Mouse (Mus musculus): Measurements from ENCODE around the gene Nfkbib. TPM values are rescaled to one million over a fixed set of nuclear protein-coding genes. Genes with fewer than 3 reads are reported as not detected.

The Nfkbib gene
- polyA plus RNA-seq, 1 experiment from 2014 or later, result 53.2 TPM

- ATAC-seq (ENCODE audit: low FRiP score, low TSS enrichment), result peak; percentile 91
- 2% methylated on average over 58 of the region's 58 CpGs for WGBS
Observed at GRCm38 (mm10) chr7:28732341-28733142, 34.8 kb downstream of the Nfkbib start.

GRCm38 (mm10) chr7:28727649-28728340, 39.5 kb downstream of the Nfkbib start:
- Histone ChIP-seq H3K9ac (replicated peaks; ENCODE audit: low read length) (no peak overlapping the region), H3K9me3 (ENCODE audit: low read length) (peaks cover 10% of the 10 kb centered on the region), H3K27ac (ENCODE audit: low read length) (no peak overlapping the region), H3K4me2 (replicated peaks; ENCODE audit: low read depth, low read length) (no peak overlapping the region), H3K27me3 (ENCODE audit: insufficient read depth, low read length) (no peaks in the 10 kb centered on the region), H3K4me3 (ENCODE audit: low read length) (no peak overlapping the region), H3K4me1 (ENCODE audit: insufficient read depth, low read length) (peaks cover 4% of the 10 kb centered on the region; the same call in 1 of the 2 replicates), H3K36me3 (ENCODE audit: insufficient read depth, low read length) (peaks cover 3% of the 10 kb centered on the region; the same call in 1 of the 2 replicates)
- 43% methylated on average over 10 of the region's 10 CpGs for WGBS
- ATAC-seq (ENCODE audit: low FRiP score, low TSS enrichment), result no peak

More at GRCm38 (mm10) chr7:28732341-28733142, 34.8 kb downstream of the Nfkbib start:
- H3K4me1 ChIP-seq (ENCODE audit: insufficient read depth, low read length), result peaks cover 4% of the 10 kb centered on the region; the same call in 1 of the 2 replicates
- peaks cover 20% of the 10 kb centered on the region for H3K36me3 ChIP-seq (ENCODE audit: insufficient read depth, low read length)
- H3K4me2 ChIP-seq (replicated peaks; ENCODE audit: low read depth, low read length), result peak overlapping the region; percentile 74
- H3K27ac ChIP-seq (ENCODE audit: low read length), result no peak overlapping the region
- H3K9me3 ChIP-seq (ENCODE audit: low read length), result peaks cover 10% of the 10 kb centered on the region
- peak overlapping the region; percentile 47 for H3K9ac ChIP-seq (replicated peaks; ENCODE audit: low read length)
- H3K27me3 ChIP-seq (ENCODE audit: insufficient read depth, low read length), result no peaks in the 10 kb centered on the region
- H3K4me3 ChIP-seq (ENCODE audit: low read length), result peak overlapping the region; percentile 52

GRCm38 (mm10) chr7:28726600-28726999, 40.7 kb downstream of the Nfkbib start:
- no peak overlapping the region for H3K4me3 ChIP-seq (ENCODE audit: low read length)
- WGBS, result 11% methylated on average over 14 of the region's 14 CpGs
- peaks cover 3% of the 10 kb centered on the region; the same call in 1 of the 2 replicates for H3K36me3 ChIP-seq (ENCODE audit: insufficient read depth, low read length)
- H3K27me3 ChIP-seq (ENCODE audit: insufficient read depth, low read length), result no peaks in the 10 kb centered on the region
- H3K4me1 ChIP-seq (ENCODE audit: insufficient read depth, low read length), result no peaks in the 10 kb centered on the region
- no peak overlapping the region for H3K27ac ChIP-seq (ENCODE audit: low read length)
- H3K9me3 ChIP-seq (ENCODE audit: low read length), result peaks cover 9% of the 10 kb centered on the region
- peak overlapping the region; percentile 17; the same call in 1 of the 2 replicates for H3K4me2 ChIP-seq (replicated peaks; ENCODE audit: low read depth, low read length)
- no peak for ATAC-seq (ENCODE audit: low FRiP score, low TSS enrichment)
- H3K9ac ChIP-seq (replicated peaks; ENCODE audit: low read length), result no peak overlapping the region

GRCm38 (mm10) chr7:28724613-28725012, 42.7 kb downstream of the Nfkbib start:
- Histone ChIP-seq H3K36me3 (ENCODE audit: insufficient read depth, low read length) (no peaks in the 10 kb centered on the region), H3K4me3 (ENCODE audit: low read length) (no peak overlapping the region), H3K27me3 (ENCODE audit: insufficient read depth, low read length) (no peaks in the 10 kb centered on the region), H3K4me1 (ENCODE audit: insufficient read depth, low read length) (0 out of 2 replicates have a peak, but pooled peaks cover under 1% of the 10 kb centered on the region), H3K9me3 (ENCODE audit: low read length) (no peaks in the 10 kb centered on the region), H3K27ac (ENCODE audit: low read length) (no peak overlapping the region), H3K4me2 (replicated peaks; ENCODE audit: low read depth, low read length) (no peak overlapping the region), H3K9ac (replicated peaks; ENCODE audit: low read length) (no peak overlapping the region)
- 100% methylated on average over 2 of the region's 2 CpGs for whole genome bisulfite sequencing
- no peak for ATAC-seq (ENCODE audit: low FRiP score, low TSS enrichment)

GRCm38 (mm10) chr7:28722079-28722478, 45.2 kb downstream of the Nfkbib start:
- Histone ChIP-seq H3K9me3 (ENCODE audit: low read length) (no peaks in the 10 kb centered on the region), H3K36me3 (ENCODE audit: insufficient read depth, low read length) (no peaks in the 10 kb centered on the region), H3K9ac (replicated peaks; ENCODE audit: low read length) (no peak overlapping the region), H3K27me3 (ENCODE audit: insufficient read depth, low read length) (no peaks in the 10 kb centered on the region), H3K4me2 (replicated peaks; ENCODE audit: low read depth, low read length) (no peak overlapping the region), H3K4me1 (ENCODE audit: insufficient read depth, low read length) (peaks cover 14% of the 10 kb centered on the region; the same call in 1 of the 2 replicates), H3K4me3 (ENCODE audit: low read length) (no peak overlapping the region), H3K27ac (ENCODE audit: low read length) (no peak overlapping the region)
- ATAC-seq (ENCODE audit: low FRiP score, low TSS enrichment), result no peak
- 89% methylated on average over 7 of the region's 7 CpGs for WGBS

GRCm38 (mm10) chr7:28720753-28721537, 46.4 kb downstream of the Nfkbib start:
- no peak for ATAC-seq (ENCODE audit: low FRiP score, low TSS enrichment)
- WGBS, result 83% methylated on average over 3 of the region's 3 CpGs
- H3K27me3 ChIP-seq (ENCODE audit: insufficient read depth, low read length), result no peaks in the 10 kb centered on the region

GRCm38 (mm10) chr7:28719650-28720049, 47.7 kb downstream of the Nfkbib start:
- Histone ChIP-seq H3K27me3 (ENCODE audit: insufficient read depth, low read length) (no peaks in the 10 kb centered on the region), H3K27ac (ENCODE audit: low read length) (no peak overlapping the region), H3K9ac (replicated peaks; ENCODE audit: low read length) (no peak overlapping the region), H3K4me2 (replicated peaks; ENCODE audit: low read depth, low read length) (no peak overlapping the region), H3K4me3 (ENCODE audit: low read length) (no peak overlapping the region), H3K9me3 (ENCODE audit: low read length) (no peaks in the 10 kb centered on the region; the same call in 1 of the 2 replicates), H3K36me3 (ENCODE audit: insufficient read depth, low read length) (no peaks in the 10 kb centered on the region), H3K4me1 (ENCODE audit: insufficient read depth, low read length) (peaks cover 14% of the 10 kb centered on the region; the same call in 1 of the 2 replicates)
- no peak for ATAC-seq (ENCODE audit: low FRiP score, low TSS enrichment)
- WGBS, result 76% methylated on average over 2 of the region's 2 CpGs

More at GRCm38 (mm10) chr7:28720753-28721537, 46.4 kb downstream of the Nfkbib start:
- Histone ChIP-seq H3K36me3 (ENCODE audit: insufficient read depth, low read length) (no peaks in the 10 kb centered on the region), H3K27ac (ENCODE audit: low read length) (no peak overlapping the region), H3K4me2 (replicated peaks; ENCODE audit: low read depth, low read length) (no peak overlapping the region), H3K9ac (replicated peaks; ENCODE audit: low read length) (no peak overlapping the region), H3K9me3 (ENCODE audit: low read length) (no peaks in the 10 kb centered on the region), H3K4me3 (ENCODE audit: low read length) (no peak overlapping the region), H3K4me1 (ENCODE audit: insufficient read depth, low read length) (peaks cover 14% of the 10 kb centered on the region; the same call in 1 of the 2 replicates)

GRCm38 (mm10) chr7:28719159-28719558, 48.2 kb downstream of the Nfkbib start:
- Histone ChIP-seq H3K36me3 (ENCODE audit: insufficient read depth, low read length) (no peaks in the 10 kb centered on the region), H3K4me1 (ENCODE audit: insufficient read depth, low read length) (peaks cover 14% of the 10 kb centered on the region; the same call in 1 of the 2 replicates), H3K27ac (ENCODE audit: low read length) (no peak overlapping the region), H3K4me2 (replicated peaks; ENCODE audit: low read depth, low read length) (no peak overlapping the region), H3K9ac (replicated peaks; ENCODE audit: low read length) (no peak overlapping the region), H3K9me3 (ENCODE audit: low read length) (no peaks in the 10 kb centered on the region; the same call in 1 of the 2 replicates), H3K27me3 (ENCODE audit: insufficient read depth, low read length) (no peaks in the 10 kb centered on the region), H3K4me3 (ENCODE audit: low read length) (no peak overlapping the region)
- 56% methylated on average over 4 of the region's 4 CpGs for WGBS
- no peak for ATAC-seq (ENCODE audit: low FRiP score, low TSS enrichment)

GRCm38 (mm10) chr7:28717726-28718125, 49.6 kb downstream of the Nfkbib start:
- no peak overlapping the region for H3K9ac ChIP-seq (replicated peaks; ENCODE audit: low read length)
- H3K4me1 ChIP-seq (ENCODE audit: insufficient read depth, low read length), result peaks cover 17% of the 10 kb centered on the region; the same call in 1 of the 2 replicates
- ATAC-seq (ENCODE audit: low FRiP score, low TSS enrichment), result no peak
- 72% methylated on average over 10 of the region's 10 CpGs for WGBS
- no peaks in the 10 kb centered on the region for H3K27me3 ChIP-seq (ENCODE audit: insufficient read depth, low read length)
- H3K4me3 ChIP-seq (ENCODE audit: low read length), result no peak overlapping the region
- H3K9me3 ChIP-seq (ENCODE audit: low read length), result no peaks in the 10 kb centered on the region; the same call in 1 of the 2 replicates
- H3K4me2 ChIP-seq (replicated peaks; ENCODE audit: low read depth, low read length), result 0 out of 2 replicates have a peak overlapping the region, but pooled peaks have one; percentile 76
- H3K36me3 ChIP-seq (ENCODE audit: insufficient read depth, low read length), result no peaks in the 10 kb centered on the region
- no peak overlapping the region for H3K27ac ChIP-seq (ENCODE audit: low read length)
